21 mouse cellular contexts compared by ENCODE assay signal in the genomic region with DNA sequence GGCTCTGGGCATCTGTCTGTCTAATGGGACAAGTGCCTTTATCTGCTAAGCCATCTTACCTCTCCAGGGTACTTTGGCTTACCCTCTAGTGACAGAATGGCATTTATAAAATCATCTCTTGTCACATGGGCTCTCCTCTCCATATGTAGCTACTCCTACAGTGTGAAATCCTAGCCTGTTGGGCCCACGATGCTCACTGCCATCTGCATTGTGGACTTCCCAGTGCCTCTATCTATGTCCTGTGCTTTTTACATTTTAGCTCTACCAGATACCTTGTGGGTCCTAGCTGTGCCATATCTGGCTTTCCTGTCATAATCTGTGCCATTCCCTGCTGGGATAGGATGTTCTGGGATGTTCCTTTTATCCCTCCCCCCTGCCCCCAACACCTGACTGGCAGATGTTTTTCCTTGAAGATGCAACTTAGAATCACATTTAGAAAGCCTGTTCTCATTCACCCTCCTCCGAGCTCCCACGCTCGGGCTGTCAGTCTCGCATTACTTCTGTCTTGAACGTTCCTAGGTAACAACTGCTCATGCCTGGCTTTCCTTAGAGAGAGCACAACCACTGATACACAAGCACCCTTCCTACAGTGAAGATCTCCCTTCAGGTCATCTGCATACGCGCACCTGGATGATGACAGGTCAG. TPM values are rescaled to one million over a fixed set of nuclear protein-coding genes. Genes with fewer than 3 reads are reported as not detected.
DNase-seq lines count a peak whose midpoint lies in the region; ATAC-seq and TF ChIP-seq lines count a peak whose summit lies in the region.
"Had no signal": no experiment of that assay in that cellular context is flagged by ENCODE, and none has a peak within 500 bp of the region (broad histone marks: within the 10 kb centered on the region; RNA-seq: fewer than 3 reads in every experiment).

No protein-coding gene starts in this region.

- peak in 1 of 2 experiments; percentile 43 for DNase-seq in layer of hippocampus, adult 2 months (ENCODE audit: low spot score in 2 of 2)
- no peak for DNase-seq in layer of hippocampus, postnatal 25 days (ENCODE audit: extremely low spot score in 1 of 2, low spot score in 1 of 2)
- no peak for DNase-seq in stomach, postnatal 0 days (ENCODE audit: low spot score)
- DNase-seq in left cerebral cortex, postnatal 25 days (ENCODE audit: low spot score in 2 of 2): peak; percentile 51 to 87
- no peak for DNase-seq in ovary, adult 18-20 months (ENCODE audit: low spot score)
- DNase-seq in heart, embryonic 10.5 days (ENCODE audit: low spot score): no peak
- DNase-seq: adrenal gland, postnatal 14 days; B cell, adult 2 months; cerebellum, adult 9-10 months; kidney, postnatal 10 days; lung, embryonic 14.5 days; lung, postnatal 4 days; thymus, postnatal 4 days had no signal

- H3K4me1 ChIP-seq in stomach, embryonic 16.5 days (ENCODE audit: control insufficient read depth, insufficient read depth, low read length): peaks cover 19% of the 10 kb centered on the region
- 0 out of 2 replicates have a peak, but pooled peaks cover 2% of the 10 kb centered on the region for H3K4me1 ChIP-seq in stomach, postnatal 0 days (replicated peaks; ENCODE audit: control insufficient read depth, insufficient read depth)
- peaks cover 16% of the 10 kb centered on the region for H3K4me1 ChIP-seq in heart, embryonic 10.5 days
- H3K4me1 ChIP-seq: midbrain, embryonic 13.5 days had no signal

- no peak overlapping the region for H3K4me2 ChIP-seq in stomach, embryonic 16.5 days (ENCODE audit: low read depth, low read length)
- H3K4me2 ChIP-seq in stomach, postnatal 0 days (replicated peaks; ENCODE audit: low read depth): no peak overlapping the region
- H3K4me2 ChIP-seq: embryonic facial prominence, embryonic 13.5 days; heart, embryonic 11.5 days; hindbrain, embryonic 14.5 days; intestine, embryonic 15.5 days; liver, embryonic 12.5 days; lung, embryonic 14.5 days; midbrain, embryonic 13.5 days had no signal

- no peaks in the 10 kb centered on the region for H3K9me3 ChIP-seq in stomach, embryonic 16.5 days (replicated peaks; ENCODE audit: control insufficient read depth, low read length)
- H3K9me3 ChIP-seq in stomach, postnatal 0 days (ENCODE audit: control insufficient read depth, low read length): no peaks in the 10 kb centered on the region
- H3K9me3 ChIP-seq in heart, embryonic 10.5 days: no peaks in the 10 kb centered on the region
- H3K9me3 ChIP-seq: embryonic facial prominence, embryonic 13.5 days; intestine, embryonic 15.5 days; limb, embryonic 10.5 days; liver, embryonic 12.5 days; midbrain, embryonic 13.5 days had no signal

- intact Hi-C loops in left cerebral cortex, postnatal 25 days (cut with DNase I): no loop called here

- ATAC-seq in stomach, embryonic 16.5 days (ENCODE audit: insufficient read depth, low FRiP score): no peak
- ATAC-seq in stomach, postnatal 0 days (ENCODE audit: low FRiP score, low TSS enrichment): no peak
- ATAC-seq: intestine, embryonic 15.5 days; liver, embryonic 12.5 days; midbrain, embryonic 13.5 days had no signal

- no peak overlapping the region for H3K4me3 ChIP-seq in layer of hippocampus, adult 2 months
- no peak overlapping the region for H3K4me3 ChIP-seq in stomach, embryonic 16.5 days (replicated peaks; ENCODE audit: low read length)
- H3K4me3 ChIP-seq in stomach, postnatal 0 days (ENCODE audit: low read depth, low read length): no peak overlapping the region
- H3K4me3 ChIP-seq in heart, embryonic 10.5 days: no peak overlapping the region
- H3K4me3 ChIP-seq: embryonic facial prominence, embryonic 13.5 days; intestine, embryonic 15.5 days; limb, embryonic 10.5 days; liver, embryonic 12.5 days; midbrain, embryonic 13.5 days had no signal

- H3K9ac ChIP-seq in stomach, embryonic 16.5 days (ENCODE audit: low read length): no peak overlapping the region
- H3K9ac ChIP-seq in stomach, postnatal 0 days (ENCODE audit: low read length): no peak overlapping the region
- H3K9ac ChIP-seq: embryonic facial prominence, embryonic 13.5 days; hindbrain, embryonic 14.5 days; intestine, embryonic 15.5 days; liver, embryonic 12.5 days; lung, embryonic 14.5 days; midbrain, embryonic 13.5 days had no signal

- no peaks in the 10 kb centered on the region for H3K27me3 ChIP-seq in stomach, embryonic 16.5 days (ENCODE audit: control insufficient read depth, insufficient read depth, low read length)
- no peaks in the 10 kb centered on the region for H3K27me3 ChIP-seq in stomach, postnatal 0 days (ENCODE audit: control insufficient read depth, insufficient read depth, low read length)
- no peaks in the 10 kb centered on the region for H3K27me3 ChIP-seq in heart, embryonic 10.5 days (ENCODE audit: insufficient read depth, poor library complexity, severe bottlenecking)
- H3K27me3 ChIP-seq: embryonic facial prominence, embryonic 13.5 days; intestine, embryonic 15.5 days; liver, embryonic 12.5 days; midbrain, embryonic 13.5 days had no signal

- H3K36me3 ChIP-seq in stomach, embryonic 16.5 days (ENCODE audit: control insufficient read depth, insufficient read depth, low read length): no peaks in the 10 kb centered on the region
- H3K36me3 ChIP-seq in stomach, postnatal 0 days (ENCODE audit: control insufficient read depth, insufficient read depth, low read length): no peaks in the 10 kb centered on the region
- no peaks in the 10 kb centered on the region for H3K36me3 ChIP-seq in heart, embryonic 10.5 days
- H3K36me3 ChIP-seq: embryonic facial prominence, embryonic 13.5 days; intestine, embryonic 15.5 days; limb, embryonic 10.5 days; liver, embryonic 12.5 days; midbrain, embryonic 13.5 days had no signal

- WGBS in stomach, embryonic 16.5 days: 81% methylated on average over 8 of the region's 8 CpGs
- 83% methylated on average over 8 of the region's 8 CpGs for WGBS in stomach, postnatal 0 days
- WGBS in heart, embryonic 10.5 days: 76% methylated on average over 8 of the region's 8 CpGs

- no peak for TF ChIP-seq EP300 in stomach, postnatal 0 days (optimal IDR thresholded peaks at IDR 0.05)

- H3K27ac ChIP-seq in layer of hippocampus, adult 2 months: peak overlapping the region; percentile 29; the same call in 1 of the 2 replicates
- H3K27ac ChIP-seq in stomach, embryonic 16.5 days (ENCODE audit: low read length): peak overlapping the region; percentile 44; the same call in 1 of the 2 replicates
- H3K27ac ChIP-seq in stomach, postnatal 0 days (replicated peaks): no peak overlapping the region; the same call in 1 of the 2 replicates
- no peak overlapping the region for H3K27ac ChIP-seq in heart, embryonic 10.5 days
- H3K27ac ChIP-seq: embryonic facial prominence, embryonic 13.5 days; hindbrain, embryonic 14.5 days; limb, embryonic 10.5 days; liver, embryonic 12.5 days; midbrain, embryonic 13.5 days had no signal

- TF ChIP-seq CTCF in layer of hippocampus, adult 2 months (conservative IDR thresholded peaks at IDR 0.05): no peak
- no peak for TF ChIP-seq CTCF in stomach, postnatal 0 days (IDR thresholded peaks at IDR 0.05; ENCODE audit: low read depth)

RNA-seq across cellular contexts. Expression of a gene that starts 39.9 kb away (rescaled TPM):
- 10 to 100 TPM; 16.3 to 17.0 TPM for total RNA-seq in layer of hippocampus, adult 2 months (2021)
- total RNA-seq in layer of hippocampus, postnatal 25 days (2021): 10 to 100 TPM; 17.0 to 17.5 TPM
- 9.4 and 11.3 TPM in 2 replicates for polyA plus RNA-seq in stomach, embryonic 16.5 days (2015; fragmentation: Nextera tagmentation; extraction: Ambion mirVana)
- 5.7 and 6.4 TPM in 2 replicates for polyA plus RNA-seq in stomach, postnatal 0 days (2015; fragmentation: Nextera tagmentation; extraction: Ambion mirVana)
- 10 to 100 TPM; 17.3 to 17.7 TPM for total RNA-seq in left cerebral cortex, postnatal 25 days (2021)
- polyA plus RNA-seq in heart, embryonic 10.5 days (2016; fragmentation: Nextera tagmentation; extraction: Ambion mirVana): 2.7 and 3.5 TPM in 2 replicates

Comparison
In these comparisons a context has a peak if more than half of its experiments do, and no peak if none do; other contexts are left out.
1. H3K27ac ChIP-seq: peak in layer of hippocampus, adult 2 months (single experiment) and stomach, embryonic 16.5 days (single experiment); none in stomach, postnatal 0 days (single experiment) and heart, embryonic 10.5 days (single experiment).
2. DNase-seq: peak in left cerebral cortex, postnatal 25 days (2 of 2); none in layer of hippocampus, postnatal 25 days (0 of 2), stomach, postnatal 0 days (single experiment), ovary, adult 18-20 months (single experiment) and heart, embryonic 10.5 days (single experiment).